Mouse (Mus musculus): ENCODE measurements at regions not wholly inside any gene's neighbourhood (a gene's known extent, or its start where the extent isn't known, plus 50 kb on each side); places are given as distances from the start of the nearest gene placed in this dataset.

DNA sequence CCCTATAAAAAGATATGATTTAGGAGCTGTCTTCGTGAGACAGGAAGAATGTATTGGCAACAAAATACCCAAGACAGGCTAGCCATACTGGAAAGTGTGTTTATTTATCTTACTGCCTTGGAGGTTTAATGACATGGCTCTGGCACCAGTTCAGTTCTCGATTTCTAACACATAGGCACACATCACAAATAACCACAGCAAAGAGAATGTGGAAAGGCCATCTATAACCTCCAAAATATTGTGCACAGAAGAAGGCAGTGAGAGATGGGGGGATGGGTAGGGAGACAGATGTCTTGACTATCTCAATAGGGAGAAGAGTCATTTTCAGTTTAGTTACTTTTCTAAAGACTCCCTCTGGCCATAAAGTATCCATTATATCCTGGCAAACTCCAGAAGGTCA is 90.5 kb downstream of the Minar1 start:
- H3K4me2 ChIP-seq: no peak overlapping the region
- no peaks in the 10 kb centered on the region for H3K9me3 ChIP-seq (replicated peaks; ENCODE audit: control insufficient read depth, low read length)
- no peak for ATAC-seq (replicated peaks; ENCODE audit: insufficient number of reproducible peaks, low FRiP score, low TSS enrichment)
- no peaks in the 10 kb centered on the region for H3K4me1 ChIP-seq (ENCODE audit: control insufficient read depth, insufficient read depth, low read length)
- H3K9ac ChIP-seq (ENCODE audit: low read depth, low read length): no peak overlapping the region
- H3K27ac ChIP-seq (ENCODE audit: low read depth, low read length): no peak overlapping the region
- no peaks in the 10 kb centered on the region for H3K36me3 ChIP-seq (ENCODE audit: control insufficient read depth, insufficient read depth, low read length)
- H3K4me3 ChIP-seq (ENCODE audit: low read depth, low read length): no peak overlapping the region
- WGBS (ENCODE audit: insufficient replicate concordance): 47% methylated on average over 2 of the region's 2 CpGs
- no peaks in the 10 kb centered on the region for H3K27me3 ChIP-seq (ENCODE audit: control insufficient read depth, insufficient read depth, low read length)

DNA sequence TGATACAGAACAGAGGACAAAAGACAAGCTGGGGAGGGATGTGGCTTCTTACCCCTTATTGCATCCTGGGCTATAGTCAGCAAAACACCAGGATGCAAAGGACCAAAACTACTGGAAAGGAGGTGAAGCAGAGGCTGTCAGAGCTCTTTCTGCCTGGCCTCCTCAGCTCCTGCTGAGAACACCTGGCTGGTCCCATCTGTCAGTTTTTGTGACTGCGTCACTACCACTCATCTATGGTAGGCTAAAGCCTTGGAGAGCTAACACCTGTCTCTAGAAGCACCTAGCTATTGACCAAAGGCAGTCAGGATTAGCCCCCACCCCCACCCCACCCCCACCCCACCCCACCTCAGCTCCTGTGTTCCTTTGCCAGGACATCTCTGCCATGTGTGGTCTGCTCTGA is 98.8 kb downstream of the Minar1 start:
- Histone ChIP-seq H3K9me3 (replicated peaks; ENCODE audit: control insufficient read depth, low read length) (no peaks in the 10 kb centered on the region), H3K4me2 (no peak overlapping the region), H3K27me3 (ENCODE audit: control insufficient read depth, insufficient read depth, low read length) (no peaks in the 10 kb centered on the region), H3K9ac (ENCODE audit: low read depth, low read length) (no peak overlapping the region), H3K36me3 (ENCODE audit: control insufficient read depth, insufficient read depth, low read length) (no peaks in the 10 kb centered on the region), H3K4me3 (ENCODE audit: low read depth, low read length) (no peak overlapping the region), H3K27ac (ENCODE audit: low read depth, low read length) (no peak overlapping the region), H3K4me1 (ENCODE audit: control insufficient read depth, insufficient read depth, low read length) (no peaks in the 10 kb centered on the region)
- 85% methylated on average over 1 of the region's 1 CpGs for WGBS (ENCODE audit: insufficient replicate concordance)
- ATAC-seq (replicated peaks; ENCODE audit: insufficient number of reproducible peaks, low FRiP score, low TSS enrichment): no peak

DNA sequence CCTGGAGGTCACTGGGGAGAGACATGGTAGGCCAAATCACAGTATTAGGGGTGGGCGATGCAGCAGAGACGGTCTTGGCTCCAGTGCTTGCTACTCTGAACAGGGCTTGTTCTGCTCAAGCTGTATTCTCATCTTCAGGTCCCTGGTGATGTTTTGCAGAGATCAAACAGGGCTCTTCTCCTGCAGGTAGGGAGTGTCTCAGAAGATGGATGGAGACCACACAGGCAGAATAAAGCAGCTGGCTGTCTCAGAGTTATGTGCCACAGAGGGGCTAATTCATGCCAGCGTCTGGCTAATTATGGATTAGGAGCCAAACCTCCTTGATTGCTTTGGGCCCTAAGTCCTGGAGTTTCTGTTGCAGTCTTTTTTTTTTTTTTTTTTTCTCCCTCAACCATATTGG is 99.2 kb downstream of the Minar1 start:
- no peak overlapping the region for H3K4me3 ChIP-seq (ENCODE audit: low read depth, low read length)
- no peaks in the 10 kb centered on the region for H3K9me3 ChIP-seq (replicated peaks; ENCODE audit: control insufficient read depth, low read length)
- H3K36me3 ChIP-seq (ENCODE audit: control insufficient read depth, insufficient read depth, low read length): no peaks in the 10 kb centered on the region
- H3K9ac ChIP-seq (ENCODE audit: low read depth, low read length): no peak overlapping the region
- no peak overlapping the region for H3K27ac ChIP-seq (ENCODE audit: low read depth, low read length)
- no peak overlapping the region for H3K4me2 ChIP-seq
- no peak for ATAC-seq (replicated peaks; ENCODE audit: insufficient number of reproducible peaks, low FRiP score, low TSS enrichment)
- no peaks in the 10 kb centered on the region for H3K4me1 ChIP-seq (ENCODE audit: control insufficient read depth, insufficient read depth, low read length)
- 62% methylated on average over 3 of the region's 3 CpGs for WGBS (ENCODE audit: insufficient replicate concordance)
- no peaks in the 10 kb centered on the region for H3K27me3 ChIP-seq (ENCODE audit: control insufficient read depth, insufficient read depth, low read length)

DNA sequence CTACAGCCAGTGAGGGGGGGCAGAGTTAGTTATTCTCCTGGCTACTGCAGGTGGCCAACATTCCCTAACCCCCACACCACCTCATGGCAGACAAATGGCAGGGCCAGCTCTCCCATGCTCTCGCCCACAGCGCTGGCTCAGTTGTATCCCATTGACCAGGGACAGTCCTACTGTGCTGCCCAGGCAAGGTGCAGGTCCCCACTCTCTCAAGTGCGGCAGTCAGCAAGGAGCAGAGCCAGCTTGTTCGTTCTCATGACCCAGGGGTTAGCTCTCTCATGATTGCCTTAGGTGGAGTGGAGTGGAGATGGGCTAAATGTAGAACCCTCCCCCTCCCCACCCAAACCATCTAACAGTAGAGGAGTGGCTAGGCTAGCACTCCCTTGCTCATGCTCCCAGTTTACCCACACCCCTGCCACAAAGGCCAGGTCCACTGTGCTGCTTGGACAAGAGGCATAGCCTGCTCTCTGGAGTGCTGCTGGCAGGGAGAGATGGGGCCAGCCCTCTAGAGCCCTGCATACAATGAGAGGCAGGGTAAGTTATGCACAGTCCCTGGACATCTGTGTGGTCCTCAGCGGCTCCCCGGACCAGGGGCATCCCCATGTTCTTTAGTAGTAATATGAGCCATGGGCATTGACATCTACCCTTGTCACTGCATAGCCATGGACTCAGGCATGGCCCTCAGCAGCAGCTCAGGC is 114.4 kb downstream of the Minar1 start:
- H3K4me2 ChIP-seq: no peak overlapping the region
- H3K4me1 ChIP-seq (ENCODE audit: control insufficient read depth, insufficient read depth, low read length): no peaks in the 10 kb centered on the region
- no peak overlapping the region for H3K4me3 ChIP-seq (ENCODE audit: low read depth, low read length)
- ATAC-seq (replicated peaks; ENCODE audit: insufficient number of reproducible peaks, low FRiP score, low TSS enrichment): no peak
- no peaks in the 10 kb centered on the region for H3K9me3 ChIP-seq (replicated peaks; ENCODE audit: control insufficient read depth, low read length)
- no peaks in the 10 kb centered on the region for H3K36me3 ChIP-seq (ENCODE audit: control insufficient read depth, insufficient read depth, low read length)
- no peak overlapping the region for H3K9ac ChIP-seq (ENCODE audit: low read depth, low read length)
- no peak overlapping the region for H3K27ac ChIP-seq (ENCODE audit: low read depth, low read length)
- no peaks in the 10 kb centered on the region for H3K27me3 ChIP-seq (ENCODE audit: control insufficient read depth, insufficient read depth, low read length)
- WGBS (ENCODE audit: insufficient replicate concordance): 78% methylated on average over 6 of the region's 6 CpGs

- WGBS (ENCODE audit: insufficient replicate concordance): 90% methylated on average over 2 of the region's 2 CpGs
Observed at GRCm38 (mm10) chr9:89502083-89502482, 120.8 kb downstream of the Minar1 start.

DNA sequence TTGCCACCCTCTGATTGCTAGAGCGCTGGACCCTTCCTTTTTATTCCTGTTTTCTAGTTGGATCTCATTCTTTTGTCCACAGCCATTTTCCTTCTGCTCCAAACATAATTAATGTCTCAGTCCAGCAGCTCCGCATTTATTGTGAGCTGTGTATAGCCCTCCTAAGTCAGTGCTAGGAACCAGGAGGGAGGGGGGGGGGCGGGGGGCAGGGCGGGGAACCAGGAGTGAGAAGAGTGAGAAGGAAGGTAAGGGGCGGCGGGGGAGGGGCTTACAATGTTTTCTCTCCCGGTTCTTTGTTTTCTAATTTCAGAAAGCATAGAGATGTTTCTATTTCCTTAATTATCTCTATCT is 125.6 kb downstream of the Minar1 start:
- Histone ChIP-seq H3K4me3 (ENCODE audit: low read depth, low read length) (no peak overlapping the region), H3K27me3 (ENCODE audit: control insufficient read depth, insufficient read depth, low read length) (no peaks in the 10 kb centered on the region), H3K9me3 (replicated peaks; ENCODE audit: control insufficient read depth, low read length) (no peaks in the 10 kb centered on the region), H3K36me3 (ENCODE audit: control insufficient read depth, insufficient read depth, low read length) (no peaks in the 10 kb centered on the region), H3K9ac (ENCODE audit: low read depth, low read length) (no peak overlapping the region), H3K4me1 (ENCODE audit: control insufficient read depth, insufficient read depth, low read length) (no peaks in the 10 kb centered on the region), H3K27ac (ENCODE audit: low read depth, low read length) (no peak overlapping the region), H3K4me2 (peak overlapping the region; percentile 14)
- no peak for ATAC-seq (replicated peaks; ENCODE audit: insufficient number of reproducible peaks, low FRiP score, low TSS enrichment)
- 25% methylated on average over 7 of the region's 7 CpGs for WGBS (ENCODE audit: insufficient replicate concordance)

More at GRCm38 (mm10) chr9:89502083-89502482, 120.8 kb downstream of the Minar1 start:
- no peak overlapping the region for H3K4me2 ChIP-seq
- H3K27ac ChIP-seq (ENCODE audit: low read depth, low read length): no peak overlapping the region
- no peak overlapping the region for H3K4me3 ChIP-seq (ENCODE audit: low read depth, low read length)
- no peaks in the 10 kb centered on the region for H3K27me3 ChIP-seq (ENCODE audit: control insufficient read depth, insufficient read depth, low read length)
- H3K36me3 ChIP-seq (ENCODE audit: control insufficient read depth, insufficient read depth, low read length): no peaks in the 10 kb centered on the region
- H3K9me3 ChIP-seq (replicated peaks; ENCODE audit: control insufficient read depth, low read length): no peaks in the 10 kb centered on the region
- ATAC-seq (replicated peaks; ENCODE audit: insufficient number of reproducible peaks, low FRiP score, low TSS enrichment): no peak
- H3K4me1 ChIP-seq (ENCODE audit: control insufficient read depth, insufficient read depth, low read length): no peaks in the 10 kb centered on the region
- H3K9ac ChIP-seq (ENCODE audit: low read depth, low read length): no peak overlapping the region

DNA sequence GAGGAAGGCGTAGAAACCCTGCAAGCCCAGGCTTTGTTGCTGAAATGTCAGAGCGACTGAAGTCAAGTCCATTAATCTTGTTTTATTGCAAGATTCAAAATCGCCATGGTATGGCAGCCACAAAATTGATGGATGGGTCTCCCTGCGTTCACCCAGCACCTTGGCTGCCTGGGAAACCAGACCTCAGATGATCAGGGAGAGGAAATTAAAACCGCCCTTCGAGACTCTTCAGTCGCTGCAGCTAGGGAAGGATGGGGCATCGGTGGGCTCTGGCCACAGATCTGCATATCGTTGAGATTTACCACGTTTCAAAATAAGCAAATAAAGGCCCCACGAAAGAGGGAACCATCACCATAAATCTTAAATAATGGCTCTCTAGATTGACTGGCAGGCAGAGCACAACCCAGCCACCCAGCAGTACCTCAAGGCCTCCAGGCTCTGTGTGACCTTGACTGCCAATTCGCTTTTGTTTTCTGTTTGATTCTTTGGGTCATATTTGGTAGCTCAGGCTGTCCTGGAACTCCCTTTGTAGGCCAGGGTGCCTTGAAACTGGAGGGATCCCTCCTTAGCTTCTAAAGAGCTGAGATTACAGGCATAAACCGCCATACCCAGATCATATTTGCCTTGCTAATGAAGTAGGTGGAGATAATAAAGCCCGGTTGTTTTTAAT is 126.1 kb downstream of the Minar1 start:
- Histone ChIP-seq H3K4me2 (peak overlapping the region; percentile 14), H3K27ac (ENCODE audit: low read depth, low read length) (no peak overlapping the region), H3K27me3 (ENCODE audit: control insufficient read depth, insufficient read depth, low read length) (no peaks in the 10 kb centered on the region), H3K9me3 (replicated peaks; ENCODE audit: control insufficient read depth, low read length) (no peaks in the 10 kb centered on the region), H3K4me3 (ENCODE audit: low read depth, low read length) (no peak overlapping the region), H3K36me3 (ENCODE audit: control insufficient read depth, insufficient read depth, low read length) (no peaks in the 10 kb centered on the region), H3K4me1 (ENCODE audit: control insufficient read depth, insufficient read depth, low read length) (no peaks in the 10 kb centered on the region), H3K9ac (ENCODE audit: low read depth, low read length) (no peak overlapping the region)
- ATAC-seq (replicated peaks; ENCODE audit: insufficient number of reproducible peaks, low FRiP score, low TSS enrichment): no peak
- 59% methylated on average over 14 of the region's 14 CpGs for WGBS (ENCODE audit: insufficient replicate concordance)

DNA sequence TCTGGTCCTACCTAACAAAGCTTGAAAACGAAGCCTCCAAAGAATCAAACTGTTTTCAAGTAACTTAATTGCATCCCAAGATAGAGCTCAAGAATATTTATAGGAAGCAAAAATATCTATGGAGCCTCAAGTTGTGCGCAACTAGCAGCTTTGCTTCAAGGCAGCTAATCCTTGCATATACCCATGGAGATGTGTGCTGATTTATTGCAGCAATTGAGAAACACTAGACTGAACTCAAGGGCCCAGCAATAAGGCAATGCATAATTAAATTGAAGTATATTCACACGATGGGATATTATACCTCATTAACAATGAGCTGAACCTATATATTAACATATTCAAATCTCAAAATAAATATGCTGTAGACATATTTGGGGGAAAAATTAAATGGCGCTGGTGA is 135.3 kb downstream of the Minar1 start:
- WGBS (ENCODE audit: insufficient replicate concordance): 81% methylated on average over 4 of the region's 4 CpGs
- Histone ChIP-seq H3K27me3 (ENCODE audit: control insufficient read depth, insufficient read depth, low read length) (no peaks in the 10 kb centered on the region), H3K27ac (ENCODE audit: low read depth, low read length) (no peak overlapping the region)

DNA sequence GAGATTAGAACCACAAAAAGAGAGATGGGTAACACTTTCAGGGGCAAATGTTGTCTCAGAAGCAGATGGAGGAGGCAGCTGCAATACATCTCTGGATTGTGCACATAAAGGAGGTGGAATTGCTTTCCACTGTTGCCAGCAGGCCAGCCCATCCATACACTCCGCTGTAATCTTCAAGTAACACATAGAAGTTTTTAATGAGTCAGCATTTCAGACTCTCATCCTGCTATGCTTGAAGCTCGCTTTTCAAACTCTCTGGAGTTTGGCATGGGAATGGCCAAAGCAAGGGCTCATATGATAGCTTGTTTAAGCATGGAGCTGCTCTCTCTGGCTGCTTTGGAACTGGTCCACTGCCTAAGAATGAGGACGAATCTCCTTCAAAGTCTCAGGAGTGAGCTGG is 143.5 kb downstream of the Minar1 start:
- Histone ChIP-seq H3K27me3 (ENCODE audit: control insufficient read depth, insufficient read depth, low read length) (no peaks in the 10 kb centered on the region), H3K4me1 (ENCODE audit: control insufficient read depth, insufficient read depth, low read length) (no peaks in the 10 kb centered on the region), H3K4me2 (no peak overlapping the region), H3K4me3 (ENCODE audit: low read depth, low read length) (no peak overlapping the region), H3K9me3 (replicated peaks; ENCODE audit: control insufficient read depth, low read length) (no peaks in the 10 kb centered on the region), H3K36me3 (ENCODE audit: control insufficient read depth, insufficient read depth, low read length) (no peaks in the 10 kb centered on the region), H3K9ac (ENCODE audit: low read depth, low read length) (no peak overlapping the region), H3K27ac (ENCODE audit: low read depth, low read length) (no peak overlapping the region)
- 68% methylated on average over 3 of the region's 3 CpGs for WGBS (ENCODE audit: insufficient replicate concordance)
- ATAC-seq (replicated peaks; ENCODE audit: insufficient number of reproducible peaks, low FRiP score, low TSS enrichment): no peak

More for the DNA sequence above, 135.3 kb downstream of the Minar1 start:
- no peak overlapping the region for H3K4me2 ChIP-seq
- no peaks in the 10 kb centered on the region for H3K4me1 ChIP-seq (ENCODE audit: control insufficient read depth, insufficient read depth, low read length)
- H3K36me3 ChIP-seq (ENCODE audit: control insufficient read depth, insufficient read depth, low read length): no peaks in the 10 kb centered on the region
- H3K9me3 ChIP-seq (replicated peaks; ENCODE audit: control insufficient read depth, low read length): no peaks in the 10 kb centered on the region
- ATAC-seq (replicated peaks; ENCODE audit: insufficient number of reproducible peaks, low FRiP score, low TSS enrichment): no peak
- H3K4me3 ChIP-seq (ENCODE audit: low read depth, low read length): no peak overlapping the region
- no peak overlapping the region for H3K9ac ChIP-seq (ENCODE audit: low read depth, low read length)

All from heart, embryonic 11.5 days (tissue).